Mouse (Mus musculus) macrophage (primary cell): ENCODE results near the gene Syndig1. TPM values are rescaled to one million over a fixed set of nuclear protein-coding genes. Genes with fewer than 3 reads are reported as not detected.

ENCODE experiments used
- H3K27ac ChIP-seq: fragments of 350-480 bp; formaldehyde crosslinking; 2 replicates; pipeline ENCODE4 v1.9.0; 2021
- H3K36me3 ChIP-seq: fragments of 350-480 bp; formaldehyde crosslinking; 2 replicates; pipeline ENCODE4 v1.9.0; 2021; ENCODE audit errors: inconsistent target
- H3K4me3 ChIP-seq: fragments of 350-480 bp; formaldehyde crosslinking; 2 replicates; pipeline ENCODE4 v1.9.0; 2021; ENCODE audit errors: inconsistent target
- H3K79me2 ChIP-seq: fragments of 350-480 bp; formaldehyde crosslinking; 2 replicates; pipeline ENCODE4 v1.9.0; 2021; ENCODE audit errors: inconsistent target
- WGBS: methylation state at CpG from one replicate; pipeline ENCODE4 v1.1.7; 2026; ENCODE audit warnings: inconsistent platforms; ENCODE audit not compliant: missing documents; 5-methylcytosine and 5-hydroxymethylcytosine counted together
- polyA plus RNA-seq: library from polyadenylated mRNA; stranded (reverse); fragments of 250-400 nt; gene quantifications from 3 replicates; pipeline ENCODE4 v1.2.4, GENCODE M21; 2018; ENCODE audit warnings: inconsistent platforms
- total RNA-seq, 78 experiments: library from RNA; depleted of rRNA; stranded (reverse); fragments of 250-400 nt; gene quantifications; 1 replicate in 9 of 78; 2 replicates in 24 of 78; 3 replicates in 43 of 78; 4 replicates in 2 of 78; pipeline ENCODE4 v1.2.4; 2018; ENCODE audit warnings: inconsistent platforms in 56 of 78

Gene Syndig1
- total RNA-seq (2018; cell fraction: chromatin; rRNA removed) = under 1 TPM in 1 of 26 experiments, not detected in 25; 0.41 TPM
- not detected for total RNA-seq (2018; cell fraction: cytosol; rRNA removed)
- total RNA-seq (2018; cell fraction: nucleus; rRNA removed) = not detected
- polyA plus RNA-seq = not detected in 3 replicates

DNA sequence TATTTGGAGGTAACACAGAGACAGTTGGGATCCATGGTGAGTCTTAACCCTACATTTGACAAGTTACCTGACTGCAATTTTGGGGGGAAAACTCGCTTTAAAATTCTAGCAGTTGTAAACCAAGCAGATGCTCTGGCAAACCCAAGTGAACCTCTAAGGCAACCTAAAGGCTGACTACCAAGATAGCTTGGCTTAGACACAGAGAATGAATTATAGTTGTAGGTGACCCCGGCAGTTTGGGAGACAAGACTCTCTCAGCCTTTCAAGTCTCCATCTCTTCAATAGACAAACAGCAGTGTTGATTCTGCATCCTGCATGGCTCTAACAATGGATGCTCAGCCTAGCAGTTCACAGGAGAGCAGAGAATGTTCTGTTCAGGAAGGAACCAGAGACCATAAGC lies at the start of gene Syndig1:
TSS of gene Syndig1 (plus strand) at position 301 of the 400 bp plus-strand sequence.
- Histone ChIP-seq H3K36me3 (no peaks in the 10 kb centered on the region), H3K4me3 (no peak within 1 kb of the TSS), H3K27ac (no peak within 1 kb of the TSS), H3K79me2 (no peaks in the 10 kb centered on the region)
- WGBS = 77% methylated on average over 2 of the region's 2 CpGs

DNA sequence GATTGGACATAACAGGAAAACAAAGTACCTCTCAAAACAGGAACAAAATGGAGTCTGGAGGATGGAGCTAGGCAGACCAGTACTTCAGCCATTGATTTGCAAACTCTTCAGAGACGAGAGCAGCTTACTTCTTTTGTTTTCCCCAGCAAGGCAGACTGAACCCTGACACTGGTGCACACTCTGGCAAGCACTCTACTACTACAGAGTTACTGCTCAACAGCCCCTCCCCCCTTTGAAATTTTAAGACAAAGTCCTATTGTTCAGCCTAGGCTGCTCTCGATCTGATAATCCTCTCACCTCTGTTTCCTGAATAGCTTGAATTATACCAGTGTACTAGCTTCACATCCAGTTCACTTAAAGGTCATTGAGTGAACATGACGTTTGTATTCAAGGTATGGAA lies 30.4 kb upstream of the Syndig1 start:
- WGBS = 13% methylated on average over 3 of the region's 3 CpGs
- H3K27ac ChIP-seq = no peak overlapping the region

DNA sequence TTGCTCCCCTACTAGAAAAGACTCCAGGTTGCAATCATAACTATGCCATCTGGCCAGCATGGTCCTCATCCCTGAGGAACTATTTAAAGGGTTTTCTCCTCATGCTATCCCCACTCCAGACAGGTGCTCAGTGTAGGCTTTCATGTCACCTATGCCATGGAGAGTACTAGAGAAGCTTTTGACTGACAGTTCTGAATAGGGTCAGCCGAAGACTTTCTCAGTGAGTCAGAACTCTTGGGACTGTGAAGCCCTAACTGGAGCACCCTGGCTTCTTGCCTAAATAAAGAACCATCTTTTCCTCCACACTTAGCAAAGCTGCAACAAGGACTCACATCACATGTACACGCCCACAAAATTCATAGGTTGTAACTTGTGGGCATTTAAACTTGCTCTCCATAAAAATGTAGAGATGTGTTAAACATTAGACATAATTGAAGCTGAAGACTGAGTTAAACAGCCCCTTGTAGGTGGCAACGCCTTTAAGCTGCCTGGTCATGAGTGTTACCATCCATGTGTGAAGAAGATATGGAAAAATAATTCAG lies 24.3 kb upstream of the Syndig1 start:
- Histone ChIP-seq H3K27ac (no peak overlapping the region), H3K79me2 (no peaks in the 10 kb centered on the region), H3K36me3 (no peaks in the 10 kb centered on the region), H3K4me3 (no peak overlapping the region)
- WGBS = 83% methylated on average over 3 of the region's 3 CpGs

More for the DNA sequence above, 30.4 kb upstream of the Syndig1 start:
- no peak overlapping the region for H3K4me3 ChIP-seq
- H3K79me2 ChIP-seq = no peaks in the 10 kb centered on the region
- H3K36me3 ChIP-seq = no peaks in the 10 kb centered on the region

DNA sequence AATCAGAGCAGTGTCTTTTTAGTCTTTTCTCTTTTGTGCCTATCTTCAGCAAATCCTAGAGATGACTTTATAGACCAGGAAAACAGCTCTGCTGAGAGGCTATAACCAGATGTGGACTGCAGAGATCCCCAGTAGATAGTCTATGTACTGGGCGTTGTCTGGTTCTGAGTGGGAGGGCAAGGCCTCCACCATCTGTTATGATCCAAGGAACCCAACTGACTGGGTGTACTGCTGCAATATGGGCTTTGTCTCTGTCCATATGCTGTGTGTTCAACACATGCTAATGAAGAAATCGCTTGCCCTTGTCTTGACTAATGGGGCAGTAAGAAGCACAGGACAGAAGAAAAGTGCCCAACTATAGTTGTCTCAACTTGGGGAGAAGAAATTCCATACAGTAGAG lies 23.8 kb upstream of the Syndig1 start:
- WGBS = 96% methylated on average over 2 of the region's 2 CpGs
- no peaks in the 10 kb centered on the region for H3K79me2 ChIP-seq
- H3K36me3 ChIP-seq = no peaks in the 10 kb centered on the region
- no peak overlapping the region for H3K4me3 ChIP-seq
- H3K27ac ChIP-seq = no peak overlapping the region

DNA sequence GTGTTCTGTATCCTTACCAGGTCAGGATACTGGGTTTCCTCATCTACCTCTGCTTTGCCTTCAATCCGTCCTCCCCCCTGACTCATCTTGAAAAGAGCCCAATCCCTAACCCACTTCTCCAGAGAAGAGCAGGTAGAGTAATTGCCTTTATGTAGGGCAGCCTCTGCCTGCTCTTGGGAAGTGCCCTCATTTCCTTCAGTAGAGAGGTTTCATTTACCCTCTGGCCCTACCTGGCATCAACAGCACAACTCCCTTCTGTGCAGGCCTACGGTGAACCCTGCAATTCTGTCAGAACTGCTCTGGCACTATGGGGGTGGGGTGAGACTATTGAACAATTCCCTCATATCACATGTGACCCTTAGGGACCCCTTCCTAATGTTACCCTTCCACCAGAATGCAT lies 16.1 kb upstream of the Syndig1 start:
- Histone ChIP-seq H3K4me3 (no peak overlapping the region), H3K79me2 (no peaks in the 10 kb centered on the region), H3K36me3 (no peaks in the 10 kb centered on the region), H3K27ac (no peak overlapping the region)
- WGBS = 82% methylated on average over 2 of the region's 2 CpGs

DNA sequence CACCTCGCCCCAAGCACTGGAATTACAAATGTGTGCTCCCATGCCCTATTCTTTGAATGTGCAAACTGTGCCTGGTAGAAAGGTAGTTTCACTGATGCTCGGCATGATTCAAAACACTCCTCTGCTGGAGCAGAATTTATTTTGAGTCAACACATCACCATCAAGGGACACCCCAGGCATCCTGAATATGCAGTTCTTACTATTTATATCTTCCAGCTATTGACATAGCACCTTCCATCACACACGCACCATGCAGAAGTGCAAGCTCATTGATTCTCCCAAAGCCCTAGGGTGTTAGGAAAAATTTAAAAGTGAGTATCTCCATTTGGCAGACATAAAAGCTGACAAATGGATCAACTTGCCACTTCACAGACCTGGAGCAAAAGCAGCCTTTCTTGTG lies 10.6 kb upstream of the Syndig1 start:
- 69% methylated on average over 3 of the region's 3 CpGs for WGBS
- no peaks in the 10 kb centered on the region for H3K79me2 ChIP-seq
- H3K36me3 ChIP-seq = no peaks in the 10 kb centered on the region
- no peak overlapping the region for H3K4me3 ChIP-seq
- no peak overlapping the region for H3K27ac ChIP-seq

DNA sequence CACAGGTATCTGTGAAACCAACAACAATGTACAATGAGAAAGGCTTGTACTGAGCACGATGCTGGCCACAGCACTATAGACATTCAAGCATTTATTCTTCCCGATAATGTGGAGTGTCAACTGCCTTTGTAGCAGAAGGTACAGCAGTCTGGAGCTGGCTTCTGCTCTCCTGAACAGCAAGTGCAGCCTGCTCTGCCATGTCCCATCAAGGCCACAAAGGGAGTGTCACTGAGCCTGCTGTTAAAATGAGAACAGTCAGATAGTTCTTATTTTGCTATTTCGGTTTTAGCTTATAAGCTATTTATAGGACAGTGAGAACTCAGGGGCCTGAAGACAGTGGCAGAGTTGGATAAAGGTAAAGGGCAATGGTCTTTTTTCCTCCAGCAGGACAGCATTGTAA lies 9.3 kb upstream of the Syndig1 start:
- Histone ChIP-seq H3K4me3 (no peak overlapping the region), H3K36me3 (no peaks in the 10 kb centered on the region), H3K27ac (no peak overlapping the region), H3K79me2 (no peaks in the 10 kb centered on the region)
- 87% methylated on average over 3 of the region's 3 CpGs for WGBS

DNA sequence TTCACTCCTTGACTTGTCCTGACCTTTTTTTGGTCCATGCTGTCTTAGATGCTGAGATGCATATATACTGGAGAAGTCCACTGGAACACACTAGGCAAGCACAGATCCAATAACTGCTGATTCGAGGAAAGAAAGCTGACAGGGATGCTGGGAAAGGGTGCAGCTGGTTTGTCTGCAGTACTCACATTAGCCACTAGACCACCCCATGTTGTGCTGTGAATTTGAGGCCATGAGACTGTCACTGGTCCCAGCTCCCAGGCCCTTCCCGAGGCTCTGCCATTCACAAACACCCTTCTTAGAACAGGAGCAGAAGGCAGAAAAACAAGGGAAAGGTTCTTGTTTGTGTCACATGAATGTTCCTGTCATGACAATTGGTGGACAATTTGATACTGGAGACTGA lies 8.8 kb upstream of the Syndig1 start:
- no peaks in the 10 kb centered on the region for H3K36me3 ChIP-seq
- 40% methylated on average over 2 of the region's 2 CpGs for WGBS
- no peak overlapping the region for H3K4me3 ChIP-seq
- H3K79me2 ChIP-seq = no peaks in the 10 kb centered on the region
- no peak overlapping the region for H3K27ac ChIP-seq

DNA sequence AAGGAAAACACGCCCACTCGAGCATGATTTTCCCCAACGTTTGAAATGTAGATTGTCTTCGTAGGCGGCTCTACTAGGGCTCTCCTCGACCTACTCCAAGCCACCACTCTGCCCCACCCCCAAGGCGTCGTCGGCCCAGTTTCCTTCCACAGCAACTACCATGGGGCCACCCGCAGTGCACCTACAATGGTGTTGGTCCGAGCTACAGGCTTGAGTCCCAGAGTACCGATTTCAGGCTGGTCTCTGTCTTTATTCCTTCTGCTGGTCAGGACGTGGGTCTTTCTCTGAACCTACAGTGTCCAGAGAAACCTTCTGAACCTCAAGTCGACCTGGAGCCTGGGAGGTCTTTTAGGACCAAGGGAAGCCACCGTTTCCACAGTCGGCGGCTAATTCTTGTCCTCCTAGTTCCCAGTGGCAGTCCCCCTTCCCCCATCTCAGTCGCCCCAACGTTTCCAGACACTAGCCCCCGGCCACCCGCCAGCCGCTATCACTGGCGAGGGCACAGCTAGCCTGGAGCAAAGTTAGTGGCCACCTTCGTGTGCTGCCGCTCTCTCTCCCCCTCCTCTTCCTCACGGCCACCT lies 1.0 kb downstream of the Syndig1 start:
- Histone ChIP-seq H3K79me2 (no peaks in the 10 kb centered on the region), H3K4me3 (no peak overlapping the region), H3K27ac (no peak overlapping the region), H3K36me3 (no peaks in the 10 kb centered on the region)
- 3% methylated on average over 23 of the region's 26 CpGs for WGBS

DNA sequence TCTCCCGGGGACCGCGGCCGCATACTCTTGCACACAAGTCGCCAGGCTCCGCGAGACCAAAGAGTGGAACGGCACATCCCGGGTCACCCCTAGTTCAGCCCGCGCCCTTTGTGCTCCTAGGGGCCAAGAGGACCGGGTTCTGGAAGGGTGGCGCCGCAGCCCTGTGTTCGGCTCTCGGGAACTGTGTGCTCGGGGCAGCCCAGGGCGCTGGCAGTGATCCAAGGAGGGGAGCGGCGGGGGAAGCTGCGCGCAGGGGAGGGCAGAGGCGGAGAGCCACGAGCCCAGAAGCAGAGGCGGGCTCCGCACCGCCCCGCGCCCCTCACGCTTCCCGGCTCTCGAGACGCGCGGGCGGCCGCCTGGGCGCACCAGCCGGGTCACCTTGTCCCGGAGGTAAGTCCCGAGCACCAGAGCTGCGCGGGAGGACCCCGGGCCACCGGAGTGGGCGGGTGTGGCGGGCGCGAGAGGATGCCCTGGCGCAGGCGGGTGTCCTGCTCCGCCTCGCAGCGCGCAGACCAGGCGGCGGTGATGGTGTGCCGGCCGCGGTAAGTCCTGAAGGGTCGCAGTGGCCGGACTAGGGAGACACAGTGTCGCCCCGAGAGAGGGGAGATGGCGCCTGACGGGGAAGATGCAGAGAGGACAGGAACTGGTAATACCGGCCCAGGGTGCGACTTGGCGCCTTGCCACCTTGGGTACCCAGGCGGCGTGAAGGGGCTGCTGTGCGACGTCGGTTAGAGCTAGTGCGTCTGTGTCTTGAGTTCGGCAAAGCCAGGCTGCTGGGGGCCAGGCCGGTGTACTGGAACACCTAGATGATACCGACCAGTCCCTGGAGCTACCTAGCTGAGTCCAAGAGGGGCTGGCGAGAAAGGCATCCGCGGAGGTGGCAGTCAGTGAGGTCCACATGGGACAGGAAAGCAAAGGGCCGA lies 1.8 kb downstream of the Syndig1 start, which contains the start of gene C530025M09Rik:
TSS of gene C530025M09Rik (minus strand) at position 678 of the 923 bp plus-strand sequence.
- Histone ChIP-seq H3K36me3 (no peaks in the 10 kb centered on the region), H3K27ac (no peak within 1 kb of the TSS), H3K79me2 (no peaks in the 10 kb centered on the region), H3K4me3 (no peak within 1 kb of the TSS)
- WGBS = 4% methylated on average over 74 of the region's 82 CpGs

DNA sequence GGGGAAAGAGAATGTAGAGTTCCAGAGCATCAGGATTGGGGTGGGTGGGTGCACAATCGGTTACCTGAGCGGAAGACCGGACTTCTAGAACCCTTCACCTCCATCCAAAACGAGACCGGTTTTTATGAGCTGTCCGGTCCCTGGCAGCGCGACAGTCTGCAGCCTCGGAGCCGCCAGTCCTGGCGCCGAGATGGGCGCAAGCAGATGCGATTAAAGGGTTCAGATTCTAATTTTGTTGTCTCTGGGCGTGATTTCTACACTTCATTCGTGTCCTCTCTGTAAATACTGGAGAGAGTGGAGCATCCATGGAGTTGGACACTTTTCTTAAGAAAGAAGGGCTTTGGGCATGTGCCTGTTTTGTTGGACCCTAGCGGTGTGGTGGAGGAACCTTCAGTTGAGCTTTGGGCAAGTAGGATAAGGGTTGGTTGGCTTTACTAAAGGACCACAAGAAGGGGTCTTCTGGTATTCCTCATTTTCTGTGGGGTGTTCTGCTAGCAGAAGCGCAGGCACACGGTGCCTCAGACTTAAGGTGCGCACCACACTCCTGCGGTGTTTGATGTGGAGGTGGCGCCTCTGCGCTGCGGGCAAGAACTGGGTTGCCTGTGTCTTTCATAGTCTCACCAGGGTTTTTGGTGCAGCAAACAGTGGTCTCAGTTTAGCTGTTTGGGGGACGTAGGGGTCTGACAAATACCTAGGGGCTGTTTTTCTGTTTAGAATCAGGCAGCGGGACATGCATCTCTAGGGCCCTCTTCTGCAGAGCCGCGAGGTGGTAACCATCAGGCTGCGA lies 2.6 kb downstream of the Syndig1 start:
- no peaks in the 10 kb centered on the region for H3K36me3 ChIP-seq
- H3K4me3 ChIP-seq = no peak overlapping the region
- H3K79me2 ChIP-seq = no peaks in the 10 kb centered on the region
- WGBS = 9% methylated on average over 29 of the region's 29 CpGs
- H3K27ac ChIP-seq = no peak overlapping the region

DNA sequence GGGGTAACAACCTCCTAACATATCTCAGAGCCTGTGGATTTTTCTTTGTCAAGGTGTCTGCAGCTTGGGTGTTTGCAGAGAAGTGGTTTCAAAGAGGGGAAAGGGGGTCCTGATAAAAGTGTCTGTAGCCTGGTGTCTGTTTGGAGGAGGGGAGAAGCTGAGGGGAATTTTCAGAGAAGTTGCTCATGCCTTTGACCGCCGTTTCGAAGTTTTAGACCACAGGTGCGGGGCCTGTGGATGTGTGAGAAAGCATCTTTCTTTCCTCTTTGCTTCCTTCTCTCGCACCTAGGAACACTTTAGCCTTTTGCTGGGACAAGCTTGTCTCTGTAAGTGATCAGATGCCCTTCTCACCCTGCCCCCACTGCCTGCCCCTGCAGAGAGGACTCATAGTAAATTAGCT lies 3.3 kb downstream of the Syndig1 start:
- H3K27ac ChIP-seq = no peak overlapping the region

DNA sequence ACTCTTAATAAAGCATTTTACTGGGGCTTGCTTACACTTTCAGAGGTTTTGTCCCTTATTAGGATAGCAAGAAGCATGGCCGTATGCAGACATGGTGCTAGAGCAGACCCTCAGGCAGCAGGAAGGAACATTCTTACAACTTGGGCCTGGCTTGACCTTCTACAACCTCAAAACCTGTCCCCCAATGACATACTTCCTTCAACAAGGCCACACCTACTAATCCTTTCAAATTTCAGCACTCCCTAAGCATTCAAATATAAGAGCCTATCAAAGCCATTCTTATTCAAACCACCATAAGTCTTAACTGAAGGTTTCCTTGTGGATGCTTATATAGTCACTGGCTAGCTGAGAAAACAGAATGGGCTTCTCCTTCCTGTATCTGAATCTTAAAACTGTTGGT lies 6.1 kb downstream of the Syndig1 start:
- Histone ChIP-seq H3K36me3 (no peaks in the 10 kb centered on the region), H3K27ac (no peak overlapping the region), H3K79me2 (no peaks in the 10 kb centered on the region), H3K4me3 (no peak overlapping the region)
- WGBS = 84% methylated on average over 1 of the region's 1 CpGs

More for the DNA sequence above, 3.3 kb downstream of the Syndig1 start:
- WGBS = 11% methylated on average over 5 of the region's 5 CpGs
- H3K4me3 ChIP-seq = no peak overlapping the region
- H3K36me3 ChIP-seq = no peaks in the 10 kb centered on the region
- no peaks in the 10 kb centered on the region for H3K79me2 ChIP-seq

DNA sequence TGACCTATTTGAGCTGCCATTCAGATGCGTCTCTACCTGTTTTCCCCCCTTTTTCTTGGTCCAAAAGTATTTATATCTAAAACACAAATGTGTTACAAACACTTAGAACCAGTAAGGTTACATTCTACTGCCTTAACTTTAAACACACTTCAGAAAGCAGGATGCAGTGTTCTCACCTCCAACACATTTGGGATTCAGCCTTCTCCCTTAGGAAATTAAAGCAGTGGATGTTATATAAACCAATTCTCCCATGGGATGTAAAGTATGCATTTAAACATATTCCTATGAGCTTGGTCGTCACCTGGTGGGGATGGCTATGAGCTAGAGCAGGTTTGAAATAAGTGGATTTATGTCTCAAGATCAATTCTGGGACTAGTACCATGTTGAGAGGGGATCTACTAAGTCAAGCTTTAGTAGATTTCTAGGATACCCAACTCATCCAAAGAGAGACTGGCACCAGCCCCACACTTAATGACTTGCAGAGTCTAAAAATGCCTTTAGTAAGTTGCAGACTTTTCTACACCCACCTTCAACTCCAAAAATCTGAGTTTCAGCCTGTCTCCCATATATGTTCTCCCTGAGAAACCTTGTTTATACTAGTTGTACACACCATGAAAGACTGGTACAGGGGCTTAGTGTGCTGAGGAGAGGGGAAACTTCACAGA lies 7.6 kb downstream of the Syndig1 start:
- Histone ChIP-seq H3K4me3 (no peak overlapping the region), H3K36me3 (no peaks in the 10 kb centered on the region), H3K27ac (no peak overlapping the region), H3K79me2 (no peaks in the 10 kb centered on the region)
- 70% methylated on average over 2 of the region's 2 CpGs for WGBS
